Mouse (Mus musculus): ENCODE data around the gene Gm37240.

Gm37240 gene

DNA sequence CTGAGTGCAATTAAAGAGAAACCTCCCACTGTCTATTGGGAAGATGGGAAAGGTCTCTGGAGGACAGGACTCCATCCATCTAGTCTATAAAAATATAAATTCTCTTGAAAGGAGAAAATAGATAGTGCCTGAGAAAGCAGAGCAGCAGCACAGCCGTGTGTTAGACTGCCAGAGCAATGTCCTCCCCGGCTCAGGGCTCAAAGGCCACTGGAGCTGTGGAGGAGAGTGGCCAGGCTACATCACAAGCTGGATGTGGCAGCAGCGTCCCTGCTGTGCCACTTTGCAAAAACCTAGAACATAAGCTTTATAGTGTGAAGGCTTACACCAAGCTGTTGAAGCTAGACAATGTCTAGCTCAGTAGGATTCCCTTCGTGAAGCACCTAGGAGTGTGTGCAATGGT lies 138.0 kb downstream of the Gm37240 start:
- DNase-seq (ENCODE audit: low spot score in 2 of 2): no peak

- no peak for DNase-seq (ENCODE audit: low spot score in 2 of 2)
These were observed 138.5 kb downstream of the Gm37240 start for GRCm38 (mm10) chr3:85748863-85749262.

DNA sequence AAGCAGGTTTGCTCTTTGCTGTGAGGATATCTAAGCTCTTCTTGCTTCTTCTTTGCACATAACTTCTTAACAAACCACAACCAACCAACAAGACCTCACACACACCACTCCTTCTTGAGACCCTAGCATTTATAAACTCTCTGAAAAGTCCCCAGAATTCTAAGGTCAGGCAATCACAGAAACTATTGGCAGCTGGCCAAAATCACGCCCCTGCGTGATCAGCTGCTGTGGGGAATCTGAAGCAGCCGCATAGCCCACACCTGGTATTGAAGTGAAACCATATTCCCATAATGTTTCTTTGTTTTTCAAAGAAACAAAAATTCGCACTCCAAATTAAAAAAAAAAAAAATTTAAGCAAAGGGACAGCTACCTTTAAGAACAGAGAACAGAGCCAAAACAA lies 141.2 kb downstream of the Gm37240 start:
- no peak for DNase-seq (ENCODE audit: low spot score in 2 of 2)

- DNase-seq (ENCODE audit: low spot score in 2 of 2): no peak
These were observed 145.6 kb downstream of the Gm37240 start for GRCm38 (mm10) chr3:85741767-85742166.

GRCm38 (mm10) chr3:85738591-85738990 lies 148.7 kb downstream of the Gm37240 start:
- no peak for DNase-seq (ENCODE audit: low spot score in 2 of 2)

- no peak for DNase-seq (ENCODE audit: low spot score in 2 of 2)
These were observed 153.2 kb downstream of the Gm37240 start for GRCm38 (mm10) chr3:85733939-85734729.

GRCm38 (mm10) chr3:85727171-85727570 lies 160.1 kb downstream of the Gm37240 start:
- no peak for DNase-seq (ENCODE audit: low spot score in 2 of 2)

GRCm38 (mm10) chr3:85725971-85726370 lies 161.3 kb downstream of the Gm37240 start:
- DNase-seq (ENCODE audit: low spot score in 2 of 2): no peak

GRCm38 (mm10) chr3:85725110-85725509 lies 162.2 kb downstream of the Gm37240 start:
- peak in 1 of 2 experiments; percentile 45 for DNase-seq (ENCODE audit: low spot score in 2 of 2)

GRCm38 (mm10) chr3:85722581-85722980 lies 164.7 kb downstream of the Gm37240 start:
- no peak for DNase-seq (ENCODE audit: low spot score in 2 of 2)

GRCm38 (mm10) chr3:85715764-85716297 lies 171.5 kb downstream of the Gm37240 start:
- DNase-seq (ENCODE audit: low spot score in 2 of 2): no peak

DNA sequence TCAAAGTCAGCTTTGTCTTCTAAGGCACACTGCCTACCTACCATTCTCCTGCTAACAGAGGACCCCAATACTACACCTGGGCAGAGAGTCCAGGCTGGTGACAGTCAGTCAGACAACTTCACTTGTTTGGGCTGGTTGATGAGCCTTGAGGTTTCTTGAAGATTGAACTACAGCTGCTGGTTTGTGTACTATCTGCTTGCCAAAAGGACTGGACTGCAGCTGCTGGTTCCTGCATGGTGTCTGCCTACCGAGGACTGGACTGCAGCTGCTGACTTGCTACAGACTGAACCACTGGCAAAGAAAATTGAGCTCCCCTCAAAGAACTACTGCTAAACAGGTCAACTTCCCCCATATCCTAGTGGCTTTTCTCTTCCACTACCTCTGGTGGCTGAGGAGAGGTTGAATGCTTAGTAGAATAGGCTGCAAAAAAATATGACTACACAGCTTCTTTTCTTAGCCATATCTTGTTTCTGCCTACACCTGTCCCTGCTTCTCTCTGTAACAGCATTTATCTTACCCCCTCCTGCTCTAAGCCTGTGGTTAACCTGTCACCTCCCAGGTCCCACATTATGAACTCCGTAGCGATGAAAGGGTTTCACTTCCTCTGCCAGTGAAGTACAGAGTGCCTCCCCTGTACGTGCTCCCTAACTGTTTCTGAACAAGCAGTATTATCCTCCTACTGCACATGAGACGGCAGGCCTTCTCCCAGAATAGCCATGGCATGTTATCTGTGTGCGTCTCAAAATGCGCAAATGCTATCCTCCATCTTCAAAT lies 173.2 kb downstream of the Gm37240 start:
- no peak for DNase-seq (ENCODE audit: low spot score in 2 of 2)

DNA sequence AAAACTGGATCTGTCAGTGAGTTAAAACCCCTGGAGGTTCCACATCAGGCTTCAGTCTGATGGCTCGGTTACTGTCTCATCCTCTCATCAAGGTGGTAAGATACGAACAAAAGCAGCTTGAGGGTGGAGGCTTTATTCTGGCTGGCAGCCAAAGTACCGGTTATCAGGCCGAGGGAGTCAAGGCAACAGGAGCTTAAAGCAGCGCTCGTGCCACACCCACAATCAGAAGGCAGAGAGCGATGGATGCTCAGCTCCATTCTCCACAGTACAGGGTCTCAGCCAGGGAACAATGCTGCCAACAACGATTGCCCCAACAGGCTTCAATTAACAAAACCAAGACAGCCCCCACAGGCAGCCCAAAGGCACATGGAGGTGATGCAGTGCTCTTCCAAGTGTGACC lies 176.6 kb downstream of the Gm37240 start:
- DNase-seq (ENCODE audit: low spot score in 2 of 2): peak; percentile 30 to 67

DNA sequence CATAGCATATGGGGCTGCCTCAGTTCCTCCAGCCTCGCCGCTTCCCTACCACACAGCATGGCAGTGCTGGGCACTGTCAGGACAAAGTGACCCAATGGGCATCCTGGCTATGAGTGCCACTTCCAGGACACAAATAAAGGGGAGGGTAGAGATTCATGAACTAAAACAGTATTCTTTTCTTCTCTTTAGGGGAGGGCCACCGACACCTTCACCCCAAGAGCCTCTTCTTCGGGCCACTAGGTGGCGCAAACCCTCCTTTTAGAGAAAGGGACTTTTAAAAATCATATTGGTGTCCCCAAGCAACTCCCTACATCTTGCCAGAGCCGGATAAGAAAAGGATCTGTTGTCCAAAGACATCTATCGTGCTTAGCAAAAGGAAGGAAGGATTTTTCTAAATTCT lies 179.9 kb downstream of the Gm37240 start:
- peak in 1 of 2 experiments; percentile 66 for DNase-seq (ENCODE audit: low spot score in 2 of 2)

DNA sequence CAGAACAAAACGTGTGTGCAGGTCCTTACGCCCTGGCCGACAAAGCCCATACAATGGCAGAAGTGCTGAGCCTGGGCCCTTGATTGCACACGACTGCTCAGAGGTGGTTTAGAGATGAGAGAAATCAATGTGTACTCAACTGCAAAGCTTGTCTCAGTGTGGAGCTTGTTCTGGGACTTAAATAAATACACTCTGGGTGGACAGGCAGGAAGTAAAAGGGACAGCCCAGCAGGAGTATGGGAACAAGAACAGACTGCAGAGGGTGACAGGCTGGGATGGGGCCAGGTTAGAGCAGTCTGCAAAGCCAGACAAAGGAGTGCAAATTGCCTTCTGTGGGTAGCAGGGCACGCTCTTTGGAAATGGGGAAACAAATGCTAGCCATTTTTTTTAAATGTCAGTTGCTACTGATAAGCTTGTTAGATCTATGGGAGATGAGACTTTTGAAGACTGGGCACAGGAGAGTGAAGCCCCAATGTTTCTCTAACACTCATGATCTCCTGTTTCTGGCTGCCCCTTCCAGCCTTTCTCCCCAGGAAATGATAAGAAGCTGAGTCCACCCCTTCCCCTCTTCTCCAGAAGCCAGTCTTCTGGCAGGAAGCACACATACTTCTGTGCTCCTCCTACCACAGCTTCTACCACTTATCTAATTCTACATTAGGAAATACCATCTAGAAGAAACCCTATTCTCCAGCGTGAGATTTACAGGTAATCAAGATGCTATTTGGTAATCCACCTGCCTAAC lies 184.0 kb downstream of the Gm37240 start:
- DNase-seq (ENCODE audit: low spot score in 2 of 2): peak in 1 of 2 experiments; percentile 49

- DNase-seq (ENCODE audit: low spot score in 2 of 2): no peak
These were observed 188.8 kb downstream of the Gm37240 start for GRCm38 (mm10) chr3:85698496-85698895.

DNA sequence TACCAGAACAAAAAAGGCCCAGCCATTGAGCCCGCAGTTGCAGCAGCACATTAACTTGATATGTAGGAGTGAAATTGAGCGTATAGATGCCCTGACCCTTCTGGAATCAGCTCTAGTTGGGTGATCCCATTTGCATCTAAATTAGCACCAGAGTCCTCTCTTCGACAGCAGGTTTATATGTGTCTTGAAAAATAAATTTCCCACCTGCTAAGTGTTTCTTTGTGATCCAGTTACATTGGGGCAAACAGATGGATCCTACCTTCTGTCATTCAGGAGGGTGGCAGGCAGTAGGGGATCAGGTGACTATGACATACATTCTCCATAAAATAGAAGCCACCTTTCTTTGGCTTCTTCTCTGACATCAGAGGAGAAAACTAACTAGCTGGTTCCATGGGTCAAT lies 192.3 kb downstream of the Gm37240 start:
- DNase-seq (ENCODE audit: low spot score in 2 of 2): no peak

GRCm38 (mm10) chr3:85693013-85693412 lies 194.3 kb downstream of the Gm37240 start:
- DNase-seq (ENCODE audit: low spot score in 2 of 2): no peak

DNA sequence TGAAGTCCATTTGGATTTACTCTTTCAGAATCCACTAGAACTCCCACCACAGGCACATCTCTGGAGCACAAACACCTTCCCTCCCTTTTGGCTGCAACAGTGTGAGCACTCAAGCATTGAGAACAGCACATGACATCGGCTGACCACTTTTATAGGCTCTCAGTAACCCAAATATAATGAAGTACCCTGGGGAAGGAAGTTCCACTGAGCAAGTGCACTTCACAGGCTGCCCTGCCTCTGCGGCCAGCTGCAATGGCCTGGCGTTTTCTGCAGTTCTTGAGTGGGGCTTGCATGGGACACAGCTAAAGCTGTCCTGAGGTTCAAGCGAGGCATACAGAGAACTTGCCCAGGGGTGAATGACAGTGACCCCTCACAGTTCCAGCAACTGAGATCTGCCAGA lies 196.2 kb downstream of the Gm37240 start:
- DNase-seq (ENCODE audit: low spot score in 2 of 2): no peak

DNA sequence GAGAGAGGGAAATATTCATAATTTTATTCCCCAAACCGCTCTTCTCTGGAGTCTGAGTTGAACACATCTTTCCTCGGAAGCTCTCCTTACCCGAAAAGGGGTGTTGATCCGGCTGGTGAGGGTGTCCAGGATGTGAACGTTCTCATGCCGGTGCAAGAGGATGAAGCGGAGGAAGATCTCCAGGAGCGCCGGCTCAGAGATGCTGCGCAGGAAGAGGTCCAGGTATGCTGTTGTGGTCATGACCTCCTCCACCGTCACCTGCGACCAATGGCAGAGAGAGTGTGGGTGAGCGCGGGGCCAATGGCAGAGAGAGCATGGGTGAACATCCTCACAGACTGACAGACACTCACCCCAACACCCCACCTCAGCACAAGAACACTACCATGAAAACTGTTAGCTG lies 199.0 kb downstream of the Gm37240 start:
- DNase-seq (ENCODE audit: low spot score in 2 of 2): no peak

- no peak for DNase-seq (ENCODE audit: low spot score in 2 of 2)
These were observed 202.0 kb downstream of the Gm37240 start for GRCm38 (mm10) chr3:85685271-85685670.

DNA sequence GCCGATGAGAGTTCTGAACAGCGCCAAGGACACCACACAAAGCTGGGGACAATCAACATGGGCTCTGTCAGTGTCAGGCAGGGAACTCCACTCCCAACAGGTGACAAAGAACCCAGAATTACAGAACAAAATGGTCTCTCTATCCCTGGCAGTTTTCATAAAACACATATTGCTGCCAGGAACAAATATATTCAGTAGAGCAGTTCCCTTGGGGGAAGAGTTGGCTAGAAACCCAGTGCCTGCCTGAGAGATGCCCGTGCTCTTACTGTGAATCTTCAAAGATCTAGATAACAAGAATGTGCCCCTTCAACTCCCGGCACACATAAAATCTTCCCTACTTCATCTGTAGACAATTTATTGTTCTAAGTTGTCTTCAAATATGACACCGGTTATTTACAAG lies 203.7 kb downstream of the Gm37240 start:
- DNase-seq (ENCODE audit: low spot score in 2 of 2): no peak

Measured in spleen, postnatal 4 days (tissue).